Mouse (Mus musculus): ENCODE measurements at regions not wholly inside any gene's neighbourhood (a gene's known extent, or its start where the extent isn't known, plus 50 kb on each side); places are given as distances from the start of the nearest gene placed in this dataset.

- CTCF ChIA-PET: no interaction called here
These were observed 123.5 kb upstream of the Rreb1 start for GRCm38 (mm10) chr13:37654651-37655050.

- CTCF ChIA-PET: no interaction called here
These were observed 121.0 kb upstream of the Rreb1 start for GRCm38 (mm10) chr13:37657248-37657647.

- CTCF ChIA-PET: interaction anchor here (0.7 to 1.0 kb wide), 2 partner anchors 14 to 117 kb away, joined by 3 to 9 read pairs; no protein-coding TSS in a partner anchor
These were observed 120.2 kb upstream of the Rreb1 start for GRCm38 (mm10) chr13:37658034-37658433.

GRCm38 (mm10) chr13:37658519-37658918 lies 119.7 kb upstream of the Rreb1 start:
- CTCF ChIA-PET: interaction anchor here (1.0 kb wide), 1 partner anchor 14 kb away, joined by 3 read pairs; no protein-coding TSS in a partner anchor

- CTCF ChIA-PET: interaction anchor here (0.7 kb wide), 1 partner anchor 69 kb away, joined by 5 read pairs; no protein-coding TSS in a partner anchor
These were observed 118.1 kb upstream of the Rreb1 start for GRCm38 (mm10) chr13:37660083-37660482.

- CTCF ChIA-PET: interaction anchor here (0.5 to 0.7 kb wide), 2 partner anchors 158 to 316 kb away, joined by 5 read pairs; no protein-coding TSS in a partner anchor
These were observed 117.5 kb upstream of the Rreb1 start for GRCm38 (mm10) chr13:37660668-37661067.

GRCm38 (mm10) chr13:37664116-37664515 lies 114.1 kb upstream of the Rreb1 start:
- CTCF ChIA-PET: interaction anchor here (0.6 to 0.7 kb wide), 2 partner anchors 26 to 209 kb away, joined by 3 read pairs; no protein-coding TSS in a partner anchor

GRCm38 (mm10) chr13:37666207-37667003 lies 111.8 kb upstream of the Rreb1 start:
- CTCF ChIA-PET: no interaction called here

- CTCF ChIA-PET: no interaction called here
These were observed 110.8 kb upstream of the Rreb1 start for GRCm38 (mm10) chr13:37667386-37667785.

- CTCF ChIA-PET: no interaction called here
These were observed 110.3 kb upstream of the Rreb1 start for GRCm38 (mm10) chr13:37667871-37668270.

GRCm38 (mm10) chr13:37671109-37671508 lies 107.1 kb upstream of the Rreb1 start:
- CTCF ChIA-PET: no interaction called here

GRCm38 (mm10) chr13:37674676-37675350 lies 103.4 kb upstream of the Rreb1 start:
- CTCF ChIA-PET: interaction anchor here (1.2 kb wide), 1 partner anchor 14 kb away, joined by 5 read pairs; no protein-coding TSS in a partner anchor

- CTCF ChIA-PET: interaction anchor here (1.2 kb wide), 1 partner anchor 13 kb away, joined by 5 read pairs; no protein-coding TSS in a partner anchor
These were observed 102.5 kb upstream of the Rreb1 start for GRCm38 (mm10) chr13:37675718-37676117.

GRCm38 (mm10) chr13:37676912-37677311 lies 101.3 kb upstream of the Rreb1 start:
- CTCF ChIA-PET: interaction anchor here (0.6 kb wide), 1 partner anchor 20 kb away, joined by 3 read pairs; no protein-coding TSS in a partner anchor

- CTCF ChIA-PET: no interaction called here
These were observed 99.9 kb upstream of the Rreb1 start for GRCm38 (mm10) chr13:37678251-37678650.

- CTCF ChIA-PET: no interaction called here
These were observed 99.4 kb upstream of the Rreb1 start for GRCm38 (mm10) chr13:37678772-37679171.

GRCm38 (mm10) chr13:37680837-37681619 lies 97.2 kb upstream of the Rreb1 start:
- CTCF ChIA-PET: no interaction called here

GRCm38 (mm10) chr13:37683045-37683679 lies 95.0 kb upstream of the Rreb1 start:
- CTCF ChIA-PET: no interaction called here

- CTCF ChIA-PET: interaction anchor here (0.6 kb wide), 1 partner anchor 1564 kb away, joined by 9 read pairs; no protein-coding TSS in a partner anchor
These were observed 92.6 kb upstream of the Rreb1 start for GRCm38 (mm10) chr13:37685617-37686016.

GRCm38 (mm10) chr13:37686109-37686508 lies 92.1 kb upstream of the Rreb1 start:
- CTCF ChIA-PET: interaction anchor here (0.7 kb wide), 1 partner anchor 194 kb away, joined by 4 read pairs; no protein-coding TSS in a partner anchor

GRCm38 (mm10) chr13:37689127-37689777 lies 88.9 kb upstream of the Rreb1 start:
- CTCF ChIA-PET: no interaction called here

Measured in spleen, embryonic (tissue).